Mouse (Mus musculus) NIH3T3 (cell line): Measurements from ENCODE around the gene Olfr126.

Source experiments
- DNase-seq: peaks from one replicate; pipeline ENCODE4 v3.0.0-alpha.2; 2012; ENCODE audit warnings: low read depth

The Olfr126 gene

DNA sequence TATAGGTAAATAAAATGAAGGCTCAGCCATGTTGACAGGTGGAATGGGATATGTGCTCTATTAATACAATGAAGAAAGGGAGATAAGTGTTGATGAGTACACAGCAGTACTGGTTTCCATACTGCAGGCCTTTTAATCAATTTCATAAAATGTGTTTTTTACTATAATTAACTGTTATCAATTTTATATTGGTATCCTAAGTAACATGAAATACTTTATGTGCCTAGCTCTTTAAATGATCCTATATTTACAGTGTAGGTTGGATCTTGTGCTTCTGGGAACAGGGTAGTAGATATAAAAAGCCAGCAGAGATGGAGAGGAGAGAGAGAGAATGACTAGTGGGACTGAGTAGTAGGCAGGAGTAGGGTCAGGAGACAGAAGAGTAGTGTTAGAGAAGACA is at the start of gene Olfr126:
Gene Olfr126, plus strand, starts transcription at position 301 of the 400 bp plus-strand sequence.
- DNase-seq, result no peak

DNA sequence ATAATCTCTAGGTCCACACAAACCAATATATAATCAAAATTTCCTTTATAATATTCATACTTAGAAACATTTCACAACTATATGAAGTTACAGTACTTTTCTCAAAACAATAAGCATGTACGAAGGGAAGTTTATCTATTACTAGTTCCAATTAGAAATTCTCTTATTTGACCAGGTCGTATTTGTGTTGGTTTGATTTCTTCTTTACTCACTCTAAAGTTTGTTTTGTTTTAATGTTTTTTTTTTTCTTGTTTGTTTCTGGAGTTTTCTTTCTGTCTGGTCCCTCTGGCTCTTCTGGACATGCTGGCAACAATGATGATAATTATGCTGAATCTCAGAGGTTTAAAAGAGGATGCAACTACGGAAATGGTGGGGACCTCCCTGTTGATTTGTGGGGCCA is 47.7 kb upstream of the Olfr126 start, which contains the start of gene Olfr124:
Gene Olfr124, plus strand, starts transcription at position 301 of the 400 bp plus-strand sequence.
- DNase-seq, result no peak

- DNase-seq, result no peak
Measured at GRCm38 (mm10) chr17:37832649-37833048, 14.6 kb upstream of the Olfr126 start, which contains the start of gene Olfr125. TSS of gene Olfr125 (plus strand) at chr17:37832949.

- no peak for DNase-seq
Measured at GRCm38 (mm10) chr17:37863901-37864300, 16.6 kb downstream of the Olfr126 start.

DNA sequence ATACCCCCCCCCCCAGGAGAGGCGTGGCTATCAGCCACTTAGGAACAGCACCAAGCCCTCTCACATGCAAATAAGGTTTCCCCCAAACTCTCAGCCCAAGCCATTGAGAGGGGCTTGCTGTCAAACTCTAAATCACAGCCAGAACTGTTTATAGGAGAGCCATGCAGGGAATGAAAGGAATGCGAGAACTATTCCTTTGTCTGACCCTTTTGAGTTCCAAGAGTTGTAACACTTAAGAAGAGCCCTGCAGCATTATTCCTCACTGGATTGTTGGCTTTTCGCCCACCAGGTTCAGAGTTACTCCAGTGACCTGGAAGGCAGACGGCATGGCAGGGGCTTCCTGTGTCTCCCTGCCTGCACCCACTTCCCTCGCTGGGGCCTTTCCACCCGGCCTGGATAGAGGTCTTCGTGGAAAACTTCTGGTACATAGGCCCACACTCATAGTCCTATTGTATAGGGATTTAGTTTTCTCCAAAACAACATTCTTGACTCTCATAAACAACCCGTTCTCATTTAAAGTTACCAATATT is 22.5 kb downstream of the Olfr126 start:
- no peak for DNase-seq

DNA sequence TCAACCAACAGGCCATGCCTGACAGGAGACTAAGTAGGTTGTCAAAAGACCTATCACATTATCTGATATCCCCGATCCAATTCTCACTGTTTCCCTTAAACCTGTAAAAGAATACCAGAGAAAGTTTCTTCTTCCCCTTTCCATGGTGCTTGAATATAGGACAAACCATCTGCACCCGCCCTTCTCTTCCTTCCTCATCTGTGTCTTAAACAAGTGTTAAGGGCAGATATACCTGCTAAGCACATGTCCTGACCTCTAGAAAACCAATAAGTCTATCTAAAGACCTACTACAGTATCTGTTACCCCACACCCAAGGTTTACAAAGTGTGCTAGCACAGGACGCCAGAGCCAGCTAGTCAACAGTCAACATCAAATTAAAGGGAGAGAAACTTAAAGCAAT is 26.5 kb downstream of the Olfr126 start:
- no peak for DNase-seq

DNA sequence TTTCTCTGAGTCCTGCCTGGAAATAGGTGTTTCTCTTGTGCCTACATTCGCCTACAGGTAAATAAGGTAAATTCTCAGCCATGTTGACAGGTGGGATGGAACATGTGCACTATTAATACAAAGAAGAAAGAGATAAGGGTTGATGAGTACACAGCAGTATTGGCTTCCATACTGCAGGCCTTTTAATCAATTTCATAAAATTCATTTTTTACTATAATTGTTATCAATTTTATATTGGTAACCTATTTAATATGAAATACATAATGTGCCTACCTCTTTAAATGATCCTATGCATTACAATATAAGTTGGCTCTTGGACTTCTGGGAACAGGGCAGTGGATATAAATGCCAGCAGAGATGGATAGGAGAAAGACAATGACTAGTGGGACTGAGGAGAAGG is 52.9 kb downstream of the Olfr126 start, which contains the start of gene Olfr127:
Gene Olfr127, plus strand, starts transcription at position 301 of the 400 bp plus-strand sequence.
- no peak for DNase-seq
